Mouse (Mus musculus) liver, adult 2 months (tissue): Measurements from ENCODE around the gene Osbpl10.

ENCODE experiments used
- CTCF ChIP-seq: fragments of 200-500 bp; IDR thresholded peaks from 2 replicates; pipeline ENCODE4 v1.5.1; 2011; ENCODE audit warnings: low read depth, low read length, control low read depth
- POLR2A ChIP-seq: fragments of 200-500 bp; IDR thresholded peaks from 2 replicates; pipeline ENCODE4 v1.6.1; 2011; ENCODE audit warnings: low read length, control low read depth; ENCODE audit not compliant: insufficient read depth; ENCODE audit errors: extremely low read depth

- TF ChIP-seq CTCF (no peak), POLR2A (no peak)
These were observed 73.6 kb downstream of the Osbpl10 start for GRCm38 (mm10) chr9:115051976-115052375.
